Mouse (Mus musculus) frontal cortex, postnatal 10 days (tissue): ENCODE data around the gene Dlgap1.
A peak's percentile ranks its signal among the peaks of the same experiment; 100 is the strongest.

Experiments used
- DNase-seq, 2 experiments: peaks; one replicate each; pipeline ENCODE4 v3.0.0; 2022; ENCODE audit warnings: low spot score in 2 of 2, mixed read lengths in 1 of 2

Dlgap1 gene

GRCm38 (mm10) chr17:70341920-70342319, 373.0 kb downstream of the Dlgap1 start:
- peak in 1 of 2 experiments; percentile 24 for DNase-seq

GRCm38 (mm10) chr17:70347403-70347802, 378.5 kb downstream of the Dlgap1 start:
- no peak for DNase-seq

GRCm38 (mm10) chr17:70363561-70363960, 394.7 kb downstream of the Dlgap1 start:
- peak; percentile 31 to 71 for DNase-seq

GRCm38 (mm10) chr17:70363971-70364370, 395.1 kb downstream of the Dlgap1 start:
- no peak for DNase-seq

GRCm38 (mm10) chr17:70369124-70369523, 400.3 kb downstream of the Dlgap1 start:
- DNase-seq: no peak

- peak in 1 of 2 experiments; percentile 18 for DNase-seq
These were observed 408.1 kb downstream of the Dlgap1 start for GRCm38 (mm10) chr17:70377020-70377419.

- DNase-seq: no peak
These were observed 419.6 kb downstream of the Dlgap1 start for GRCm38 (mm10) chr17:70388447-70388846.

GRCm38 (mm10) chr17:70397220-70397619, 428.3 kb downstream of the Dlgap1 start:
- DNase-seq: no peak

- DNase-seq: no peak
These were observed 428.8 kb downstream of the Dlgap1 start for GRCm38 (mm10) chr17:70397708-70398107.

- no peak for DNase-seq
These were observed 433.0 kb downstream of the Dlgap1 start for GRCm38 (mm10) chr17:70401909-70402308.

- DNase-seq: no peak
These were observed 434.9 kb downstream of the Dlgap1 start for GRCm38 (mm10) chr17:70403750-70404149.

- no peak for DNase-seq
These were observed 445.3 kb downstream of the Dlgap1 start for GRCm38 (mm10) chr17:70414202-70414601.

GRCm38 (mm10) chr17:70427866-70428265, 459.0 kb downstream of the Dlgap1 start:
- no peak for DNase-seq

GRCm38 (mm10) chr17:70429746-70430451, 461.0 kb downstream of the Dlgap1 start:
- peak; percentile 52 to 79 for DNase-seq

- peak; percentile 40 to 52 for DNase-seq
These were observed 461.5 kb downstream of the Dlgap1 start for GRCm38 (mm10) chr17:70430452-70430787.

GRCm38 (mm10) chr17:70432834-70433233, 464.0 kb downstream of the Dlgap1 start:
- no peak for DNase-seq

- DNase-seq: no peak
These were observed 465.7 kb downstream of the Dlgap1 start for GRCm38 (mm10) chr17:70434549-70434948.

- no peak for DNase-seq
These were observed 466.7 kb downstream of the Dlgap1 start for GRCm38 (mm10) chr17:70435612-70436011.

- DNase-seq: no peak
These were observed 468.4 kb downstream of the Dlgap1 start for GRCm38 (mm10) chr17:70437229-70437628.

- DNase-seq: no peak
These were observed 474.1 kb downstream of the Dlgap1 start for GRCm38 (mm10) chr17:70442976-70443375.

GRCm38 (mm10) chr17:70446451-70446850, 477.6 kb downstream of the Dlgap1 start:
- no peak for DNase-seq

GRCm38 (mm10) chr17:70455036-70455435, 486.2 kb downstream of the Dlgap1 start:
- no peak for DNase-seq

- DNase-seq: no peak
These were observed 488.2 kb downstream of the Dlgap1 start for GRCm38 (mm10) chr17:70457103-70457502.

- no peak for DNase-seq
These were observed 493.4 kb downstream of the Dlgap1 start for GRCm38 (mm10) chr17:70462231-70462630.
